Mouse (Mus musculus): Measurements from ENCODE around the gene Hapln2.

Gene Hapln2

DNA sequence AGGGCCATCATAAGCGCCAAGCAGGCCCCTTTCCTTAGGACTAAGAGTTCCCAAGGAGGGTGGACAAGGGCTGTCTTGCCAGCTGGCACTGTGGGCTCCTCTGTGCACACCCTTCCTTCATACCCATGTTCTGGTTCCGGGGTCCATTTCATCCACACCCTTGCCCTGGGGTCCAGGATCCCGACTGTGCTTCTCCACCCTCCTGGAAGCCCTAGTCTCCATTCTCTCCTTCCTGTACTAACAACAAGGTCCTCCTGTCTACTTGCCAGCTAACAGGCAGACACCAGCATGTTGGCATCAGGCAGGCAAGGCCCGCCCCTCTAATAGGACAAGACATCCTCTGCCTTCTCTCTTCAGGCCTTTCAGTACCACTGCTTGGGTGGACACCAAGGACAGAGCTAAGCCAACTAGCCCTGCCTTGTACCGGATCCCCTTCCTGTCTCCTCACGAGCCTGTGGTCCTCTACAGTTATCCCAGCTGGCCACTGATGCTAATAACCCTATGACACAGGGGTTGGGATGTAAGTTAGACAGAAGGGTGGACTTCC lies 46.1 kb downstream of the Hapln2 start:
- no peak for DNase-seq (ENCODE audit: low spot score)

DNA sequence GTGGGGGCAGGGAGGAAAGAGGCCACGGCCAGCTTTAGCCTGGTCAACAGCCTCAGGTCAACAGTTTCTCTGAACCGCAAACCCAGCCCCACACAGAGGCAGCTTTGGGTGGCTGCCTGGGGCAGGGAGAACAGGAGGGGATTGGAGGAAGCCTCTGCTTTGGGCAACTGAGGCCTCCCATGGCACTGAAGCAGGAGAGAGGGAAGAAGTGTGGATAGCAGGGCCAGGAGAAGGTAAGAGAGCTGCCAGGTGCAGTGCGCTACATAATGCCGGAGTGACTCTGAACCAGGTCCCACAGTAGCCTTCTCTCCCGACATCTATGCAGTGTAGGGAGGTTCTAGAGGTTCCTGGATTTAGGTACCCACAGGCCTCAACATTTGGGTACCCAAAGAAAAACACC lies 46.7 kb downstream of the Hapln2 start:
- no peak for DNase-seq (ENCODE audit: low spot score)

DNA sequence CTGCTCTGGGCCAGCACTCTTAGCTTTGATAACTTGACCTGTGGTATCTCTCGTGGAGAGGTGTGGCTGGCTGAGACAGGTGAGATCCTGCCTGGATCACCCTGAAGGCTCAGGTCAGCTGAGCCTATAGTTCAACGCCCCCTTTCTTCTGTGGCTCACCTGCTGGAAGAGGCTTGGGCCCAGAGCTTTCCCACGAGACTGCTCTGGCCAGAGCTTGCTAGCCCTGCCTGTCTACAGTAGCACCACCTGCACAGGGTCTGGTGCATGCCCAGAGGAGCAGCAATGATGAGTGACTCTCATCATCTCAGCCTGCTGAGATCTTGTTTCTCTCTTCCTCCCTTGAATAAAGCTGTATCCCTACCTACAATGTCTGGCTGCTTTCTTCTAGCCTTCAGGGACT lies 47.3 kb downstream of the Hapln2 start:
- no peak for DNase-seq (ENCODE audit: low spot score)

DNA sequence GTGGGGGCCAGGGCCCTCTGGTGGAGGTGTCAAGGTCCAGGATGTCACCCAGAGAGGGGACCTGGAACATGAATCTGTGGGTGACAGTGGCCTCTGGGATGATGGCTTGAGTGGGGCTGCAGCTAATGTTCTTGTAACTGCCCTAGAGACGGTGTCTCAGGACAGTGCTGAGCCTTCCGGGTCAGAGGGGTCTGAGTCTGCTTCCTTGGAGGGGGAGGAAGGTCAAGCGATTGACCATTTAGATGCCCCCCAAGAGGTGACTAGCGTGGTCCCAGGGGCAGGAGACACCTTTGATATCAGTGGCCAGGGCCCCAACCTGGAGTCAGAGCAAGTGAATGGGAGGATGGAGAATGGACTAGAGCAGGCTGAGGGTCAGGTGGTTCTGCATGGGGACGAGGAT lies 47.9 kb downstream of the Hapln2 start:
- DNase-seq (ENCODE audit: low spot score), result no peak

DNA sequence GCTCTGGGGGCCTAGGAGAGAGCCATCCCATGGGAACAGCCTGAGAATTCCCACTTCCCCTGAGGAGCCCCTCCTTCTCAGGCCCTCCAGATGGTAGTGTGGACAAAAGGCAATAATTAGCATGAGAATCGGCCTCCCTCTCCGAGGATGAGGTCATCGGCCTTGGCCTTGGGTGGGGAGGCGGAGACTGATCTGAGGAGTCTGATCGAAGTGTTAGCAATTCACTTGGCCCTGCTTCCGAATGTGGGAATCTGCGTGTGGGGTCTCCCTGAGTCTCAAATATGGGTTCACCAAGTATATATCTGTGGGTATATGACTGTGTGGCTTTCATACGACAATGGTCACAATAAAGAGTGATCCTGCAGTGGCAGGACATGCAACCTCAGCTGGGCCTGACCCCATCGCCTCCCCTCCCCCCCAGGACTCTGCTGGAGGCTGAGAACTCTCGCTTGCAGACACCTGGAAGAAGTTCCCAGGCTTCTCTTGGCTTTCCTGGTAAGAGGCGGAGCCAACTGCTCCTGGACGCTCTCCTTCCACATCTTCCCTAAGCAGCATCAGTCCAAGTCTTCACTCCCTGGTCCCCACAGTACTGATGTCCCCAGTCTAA lies 52.9 kb downstream of the Hapln2 start:
- no peak for DNase-seq (ENCODE audit: low spot score)

DNA sequence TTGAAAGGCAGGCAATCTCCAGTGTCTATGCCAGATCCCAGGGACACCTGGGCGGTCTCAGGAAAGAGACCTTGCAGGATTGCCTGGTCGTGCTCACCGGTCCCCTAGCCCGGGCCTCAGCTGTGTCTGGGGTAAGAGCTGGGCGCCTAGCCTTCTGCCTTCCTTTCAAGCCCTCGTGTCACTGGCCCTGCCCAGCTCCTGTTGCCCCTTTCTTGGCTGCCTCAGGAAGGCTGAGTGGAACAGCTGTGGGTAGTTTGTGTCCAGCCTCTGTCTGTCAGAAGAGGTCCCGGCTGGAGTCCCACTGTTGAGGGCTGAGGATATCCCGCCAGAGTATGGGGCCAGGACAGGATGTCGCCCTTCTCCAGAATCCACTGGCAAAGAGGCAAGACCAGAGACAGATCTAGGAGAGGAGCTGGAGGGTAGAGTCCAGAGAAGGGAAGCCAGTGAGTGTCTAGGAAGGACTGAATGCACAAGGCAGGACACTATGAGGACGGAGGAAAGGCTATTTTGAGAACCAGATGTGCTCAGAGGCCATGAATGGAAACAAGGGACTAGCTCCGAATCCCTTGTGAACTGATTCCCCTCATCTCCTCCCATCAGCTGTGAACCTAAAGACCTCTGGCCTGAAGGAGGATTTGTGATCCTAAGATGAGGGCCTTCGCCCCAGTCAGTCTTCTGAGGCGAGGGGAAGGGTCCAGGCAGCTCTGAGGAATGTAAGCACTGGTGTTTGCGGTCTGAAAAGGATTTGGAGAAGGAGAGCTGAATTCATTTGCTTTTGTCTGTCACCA lies 53.6 kb downstream of the Hapln2 start:
- DNase-seq (ENCODE audit: low spot score), result no peak

DNA sequence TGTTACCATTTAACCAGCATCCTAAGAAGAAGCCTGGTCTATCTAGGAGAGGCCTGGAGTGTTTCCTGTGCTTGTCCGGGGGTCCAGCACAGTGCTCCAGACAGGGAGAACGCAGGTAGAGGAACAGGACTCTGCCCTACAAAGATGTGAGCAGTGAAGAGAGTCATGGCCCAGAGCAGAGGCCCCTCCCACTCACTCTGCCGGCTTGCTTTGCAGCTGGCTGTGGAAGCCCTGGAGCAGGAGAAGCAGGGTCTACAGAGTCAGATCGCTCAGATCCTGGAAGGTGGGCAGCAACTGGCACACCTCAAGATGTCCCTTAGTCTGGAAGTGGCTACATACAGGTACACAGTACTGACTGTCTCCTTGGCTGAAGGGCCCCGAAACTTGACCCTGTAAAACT lies 54.6 kb downstream of the Hapln2 start:
- no peak for DNase-seq (ENCODE audit: low spot score)

DNA sequence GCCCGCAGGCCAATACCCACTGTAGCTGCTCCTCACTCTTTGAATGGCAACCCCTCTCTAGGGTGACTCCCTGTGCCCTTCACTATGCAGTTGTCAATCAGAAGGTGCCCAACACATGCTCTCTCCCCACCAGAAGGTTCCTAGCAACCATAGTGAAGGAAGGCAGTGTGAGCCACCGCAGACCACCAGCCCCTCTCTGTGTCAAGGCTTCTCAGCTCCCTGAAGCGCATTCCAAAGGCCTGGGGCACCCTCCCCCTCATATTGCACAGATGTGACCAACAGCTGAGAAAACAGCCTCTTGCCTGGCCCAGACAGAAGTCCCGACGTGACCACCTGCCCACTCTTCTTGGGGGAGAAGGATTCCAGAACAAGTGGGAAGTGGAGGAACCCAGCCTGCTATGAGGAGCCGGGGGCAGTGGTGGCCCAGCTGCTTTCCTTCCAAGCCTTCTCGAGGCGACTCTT lies 55.1 kb downstream of the Hapln2 start:
- no peak for DNase-seq (ENCODE audit: low spot score)
